Mouse (Mus musculus): ENCODE results near the gene Txndc12.

DNA sequence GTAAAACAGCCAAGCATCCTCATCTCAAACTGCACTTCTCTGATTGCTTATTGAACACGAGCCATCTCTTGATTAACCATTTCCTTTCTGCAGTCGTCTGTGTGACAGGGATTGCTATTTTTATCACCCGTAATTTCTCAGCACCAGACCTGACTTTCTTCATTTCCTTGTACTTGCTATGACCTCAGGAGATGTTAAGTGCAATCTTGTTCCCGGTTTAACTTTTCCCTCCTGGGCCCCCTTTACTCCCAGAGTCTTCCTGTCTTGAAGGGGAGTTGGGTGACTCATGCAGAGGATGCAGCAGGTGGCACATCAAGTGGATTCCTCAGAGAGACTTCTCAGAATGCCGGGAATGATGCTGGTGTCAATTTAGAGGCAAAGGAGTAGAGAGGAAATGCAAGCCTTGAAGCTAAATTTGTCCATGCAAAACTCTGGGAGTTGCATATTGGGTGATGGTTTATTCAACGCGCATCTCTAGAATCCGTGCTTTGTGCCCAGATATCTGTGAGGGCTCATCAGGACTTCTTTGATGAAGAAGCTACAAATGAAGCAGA is 75.5 kb downstream of the Txndc12 start:
- no peak for TF ChIP-seq POLR2A (IDR thresholded peaks at IDR 0.05; ENCODE audit: low read depth, low read length)
- TF ChIP-seq CTCF (conservative IDR thresholded peaks at IDR 0.05 in 1 of 2, IDR thresholded peaks at IDR 0.05 in 1 of 2; ENCODE audit: low read depth in 2 of 2, low read length in 2 of 2): no peak
- no peak for TF ChIP-seq JUND (conservative IDR thresholded peaks at IDR 0.05; ENCODE audit: low read depth, low read length)
- no peak for TF ChIP-seq TCF12 (IDR thresholded peaks at IDR 0.05; ENCODE audit: low read depth, low read length)
- no peak for TF ChIP-seq MYC (IDR thresholded peaks at IDR 0.05; ENCODE audit: low read depth, low read length)
- TF ChIP-seq NELFE (IDR thresholded peaks at IDR 0.05; ENCODE audit: low read depth, low read length): no peak
- TF ChIP-seq EP300 (IDR thresholded peaks at IDR 0.05; ENCODE audit: low read length): no peak
- TF ChIP-seq MXI1 (IDR thresholded peaks at IDR 0.05; ENCODE audit: low read depth, low read length): no peak
- TF ChIP-seq CHD2 (IDR thresholded peaks at IDR 0.05; ENCODE audit: low read length): no peak

All from CH12.LX (cell line).